Mouse (Mus musculus) lung, embryonic 16.5 days (tissue): ENCODE measurements around the gene Rimbp2. TPM values are rescaled to one million over a fixed set of nuclear protein-coding genes. Genes with fewer than 3 reads are reported as not detected.
A peak's percentile ranks its signal among the peaks of the same experiment; 100 is the strongest.

Experiments
- ATAC-seq: fragments of 200-750 bp; cut with Nextera tagmentation; 2 replicates; pipeline ENCODE4 v1.8.0; 2017; ENCODE audit warnings: low read depth, mild to moderate bottlenecking, moderate library complexity
- H3K27ac ChIP-seq: fragments of 300-500 bp; sonication (generic); 2 replicates; pipeline ENCODE4 v1.5.1; 2014; ENCODE audit warnings: mild to moderate bottlenecking, control low read depth, low read length
- H3K27me3 ChIP-seq: fragments of 300-500 bp; sonication (generic); 2 replicates; pipeline ENCODE4 v1.6.1; 2014; ENCODE audit warnings: low read depth, low read length, mixed read lengths; ENCODE audit not compliant: control insufficient read depth, insufficient read depth
- H3K36me3 ChIP-seq: fragments of 300-500 bp; sonication (generic); 2 replicates; pipeline ENCODE4 v1.6.1; 2014; ENCODE audit warnings: low read length; ENCODE audit not compliant: control insufficient read depth, insufficient read depth
- H3K4me1 ChIP-seq: fragments of 300-500 bp; sonication (generic); replicated peaks from 2 replicates; pipeline ENCODE4 v1.6.1; 2014; ENCODE audit warnings: low read length, mixed read lengths; ENCODE audit not compliant: control insufficient read depth, insufficient read depth
- H3K4me2 ChIP-seq: fragments of 300-500 bp; sonication (generic); 2 replicates; pipeline ENCODE4 v1.6.1; 2014; ENCODE audit warnings: low read depth, low read length, control low read depth
- H3K4me3 ChIP-seq: fragments of 300-500 bp; sonication (generic); 2 replicates; pipeline ENCODE4 v1.5.1; 2014; ENCODE audit warnings: mild to moderate bottlenecking, low read length, control low read depth
- H3K9ac ChIP-seq: fragments of 300-500 bp; sonication (generic); 2 replicates; pipeline ENCODE4 v1.6.1; 2014; ENCODE audit warnings: low read length, control low read depth
- H3K9me3 ChIP-seq: fragments of 300-500 bp; sonication (generic); 2 replicates; pipeline ENCODE4 v1.6.1; 2016; ENCODE audit warnings: low read length; ENCODE audit not compliant: control insufficient read depth
- WGBS: fragments of 180-500 bp; shearing (Covaris S2); extraction: QIAGEN DNeasy Blood & Tissue Kit; methylation state at CpG from one replicate; pipeline ENCODE4 v1.1.7; 2014; 5-methylcytosine and 5-hydroxymethylcytosine counted together
- polyA plus RNA-seq: library from polyadenylated mRNA; unstranded; fragments of >200 nt; fragmentation: Nextera tagmentation; extraction: Ambion mirVana; gene quantifications from 2 replicates; pipeline ENCODE4 v1.2.1, GENCODE M21; 2015

Gene Rimbp2
- 0.18 and 0.24 TPM in 2 replicates for polyA plus RNA-seq

DNA sequence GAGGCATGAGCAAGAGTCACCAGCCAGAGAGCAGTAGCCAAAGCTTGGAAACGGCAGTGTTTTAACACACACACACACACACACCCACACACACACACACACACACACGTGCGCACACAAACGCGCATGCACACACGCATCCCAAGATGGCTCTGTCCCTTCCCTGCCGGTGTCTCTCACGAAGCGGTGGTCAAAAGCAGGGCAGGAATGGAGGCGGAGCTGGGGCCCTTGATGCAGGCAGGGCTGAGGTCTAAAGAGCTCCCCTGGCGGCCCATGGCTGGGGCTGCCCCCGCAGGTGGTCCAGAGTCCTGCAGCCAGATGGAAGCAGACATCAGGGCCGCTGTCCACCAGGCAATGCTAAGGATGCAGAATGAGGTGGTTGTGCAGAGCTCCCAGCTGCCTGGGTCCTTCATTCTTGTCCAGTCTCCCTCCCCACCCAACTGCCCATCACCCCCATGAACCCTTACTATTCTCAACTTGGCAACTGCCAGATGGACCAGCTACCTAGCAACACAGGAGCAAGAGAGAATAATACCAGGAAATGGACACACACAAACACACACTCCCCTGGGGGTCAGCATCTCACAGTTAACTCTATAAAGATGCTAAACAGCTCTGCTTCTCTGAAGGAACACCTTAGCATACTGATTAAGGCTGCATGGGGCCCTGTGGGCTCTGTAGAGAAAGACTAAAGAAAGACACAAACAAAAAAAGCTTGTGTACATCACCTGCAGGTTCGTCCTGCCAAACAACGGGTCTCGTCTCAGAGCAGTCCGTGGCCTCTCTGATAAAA, at the start of gene Rimbp2:
Gene Rimbp2 (minus strand): TSS at position 209 of the 793 bp plus-strand sequence.
- 11% methylated on average over 16 of the region's 17 CpGs for WGBS
- H3K4me3 ChIP-seq = 0 out of 2 replicates have a peak within 1 kb of the TSS, but pooled peaks have one; percentile 4
- peaks cover 11% of the 10 kb centered on the region for H3K27me3 ChIP-seq
- no peaks in the 10 kb centered on the region for H3K4me1 ChIP-seq
- H3K4me2 ChIP-seq = peak within 1 kb of the TSS; percentile 43
- no peaks in the 10 kb centered on the region for H3K36me3 ChIP-seq
- no peak within 1 kb of the TSS for H3K27ac ChIP-seq
- ATAC-seq = no peak
- no peak within 1 kb of the TSS for H3K9ac ChIP-seq
- peaks cover 5% of the 10 kb centered on the region; the same call in 1 of the 2 replicates for H3K9me3 ChIP-seq

DNA sequence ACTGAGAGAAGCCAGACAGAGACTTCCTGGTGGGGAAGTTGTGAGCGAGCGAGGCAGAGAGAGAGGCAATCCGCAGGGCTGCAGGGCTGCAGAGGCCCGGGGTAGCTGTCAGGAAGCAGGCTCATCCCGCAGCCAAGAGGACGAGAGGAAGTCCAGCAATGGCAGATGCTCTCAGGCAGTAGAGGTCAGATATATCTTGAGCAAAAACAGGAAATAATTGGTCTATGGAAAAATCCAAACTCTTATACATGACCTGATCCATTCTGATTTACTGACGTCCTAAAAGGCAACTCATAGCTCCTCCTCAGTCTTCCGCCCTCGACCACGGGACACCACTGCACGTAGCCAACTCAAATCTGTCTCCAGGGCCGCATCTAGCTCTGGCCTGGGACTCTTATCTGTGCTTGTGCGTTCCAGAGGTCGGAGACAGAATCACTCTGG, 49.3 kb upstream of the Rimbp2 start:
- peak overlapping the region; percentile 32; the same call in 1 of the 2 replicates for H3K9ac ChIP-seq

DNA sequence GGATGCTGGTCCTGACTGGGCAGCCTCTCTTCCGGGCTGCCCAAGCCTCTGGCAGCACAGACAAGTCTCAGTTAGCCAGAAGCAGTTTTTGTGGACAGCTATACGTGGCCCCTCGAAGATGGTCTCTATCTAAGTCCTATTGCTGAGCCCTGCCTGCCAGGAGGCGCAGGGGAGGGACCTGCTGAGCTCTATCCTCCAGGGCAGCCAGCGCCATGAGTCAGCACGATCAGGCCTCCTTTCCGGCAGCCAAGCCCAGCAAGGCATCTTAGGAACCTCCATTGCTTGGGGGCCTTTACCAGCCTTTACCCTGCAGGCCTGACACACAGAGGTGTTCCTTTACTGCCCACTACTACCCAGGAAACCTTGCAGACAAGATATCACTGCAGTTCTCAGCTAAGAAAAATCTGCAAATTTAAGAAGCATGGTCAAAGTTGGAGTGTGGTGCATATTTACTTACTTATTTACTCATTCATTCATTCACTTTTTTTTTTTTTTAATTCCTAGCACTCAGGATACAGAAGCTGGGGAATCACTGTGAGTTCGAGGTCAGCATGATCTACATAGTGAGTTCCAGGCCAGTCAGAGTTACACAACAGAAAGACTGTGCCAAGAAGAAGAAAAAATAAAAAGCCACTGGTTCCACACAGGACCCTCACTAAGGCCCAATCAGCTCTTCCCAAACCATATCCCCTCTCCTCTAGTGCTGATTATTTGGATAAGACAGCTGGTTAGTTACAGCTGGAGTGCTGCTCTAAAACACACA, 47.6 kb upstream of the Rimbp2 start:
- H3K9me3 ChIP-seq = no peaks in the 10 kb centered on the region
- no peak overlapping the region for H3K27ac ChIP-seq

More for the DNA sequence above, 49.3 kb upstream of the Rimbp2 start:
- H3K4me1 ChIP-seq = peaks cover 8% of the 10 kb centered on the region
- peaks cover 5% of the 10 kb centered on the region; the same call in 1 of the 2 replicates for H3K36me3 ChIP-seq
- H3K4me2 ChIP-seq = peak overlapping the region; percentile 28; the same call in 1 of the 2 replicates
- 24% methylated on average over 14 of the region's 14 CpGs for WGBS
- peak overlapping the region; percentile 64 for H3K27ac ChIP-seq
- no peaks in the 10 kb centered on the region for H3K9me3 ChIP-seq
- ATAC-seq = peak; percentile 70
- no peaks in the 10 kb centered on the region for H3K27me3 ChIP-seq
- H3K4me3 ChIP-seq = no peak overlapping the region

DNA sequence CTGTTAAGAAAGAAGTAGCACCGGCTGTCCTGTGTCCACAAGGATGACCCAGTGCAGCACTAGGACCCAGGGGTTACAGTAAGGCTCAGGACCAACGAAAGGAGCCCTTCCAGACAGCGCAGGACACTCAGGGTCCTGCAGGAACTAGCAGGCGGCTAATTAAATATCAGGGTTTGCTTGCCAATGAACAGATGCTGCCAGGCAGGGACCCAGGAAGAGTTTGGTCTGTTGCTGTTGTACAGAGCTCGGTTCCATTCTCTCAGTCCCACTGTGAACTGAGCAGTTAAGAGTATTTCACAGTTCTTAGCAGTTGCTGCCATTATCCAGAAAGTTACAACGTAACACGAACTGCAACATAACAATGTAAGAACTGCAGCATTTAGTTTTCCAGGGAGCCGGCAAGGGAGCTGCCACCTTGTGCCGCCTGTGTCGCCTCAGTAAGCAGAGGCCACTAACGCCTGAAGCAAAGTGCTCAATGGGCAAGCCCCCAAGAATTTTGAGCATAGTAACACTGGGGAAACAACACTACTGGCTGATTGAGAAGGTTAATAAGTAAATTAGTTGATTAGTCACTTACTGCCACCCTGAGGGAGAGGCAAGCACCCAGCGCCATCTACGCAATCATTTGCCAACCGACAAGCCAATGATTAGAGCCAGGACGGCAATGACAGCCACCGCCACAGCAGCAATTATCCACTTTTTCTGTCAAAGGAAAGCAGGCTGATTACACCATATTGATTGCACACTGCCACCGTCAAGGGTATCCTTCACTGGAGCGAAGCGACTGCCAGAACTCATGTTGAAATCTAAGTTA, 34.1 kb upstream of the Rimbp2 start:
- no peak for ATAC-seq
- WGBS = 84% methylated on average over 19 of the region's 19 CpGs

More for the DNA sequence above, 47.6 kb upstream of the Rimbp2 start:
- H3K27me3 ChIP-seq = no peaks in the 10 kb centered on the region
- H3K4me2 ChIP-seq = no peak overlapping the region
- peaks cover 4% of the 10 kb centered on the region; the same call in 1 of the 2 replicates for H3K4me1 ChIP-seq
- no peak overlapping the region for H3K4me3 ChIP-seq
- WGBS = 51% methylated on average over 8 of the region's 8 CpGs
- H3K36me3 ChIP-seq = peaks cover 8% of the 10 kb centered on the region; the same call in 1 of the 2 replicates
- no peak for ATAC-seq
- H3K9ac ChIP-seq = no peak overlapping the region

DNA sequence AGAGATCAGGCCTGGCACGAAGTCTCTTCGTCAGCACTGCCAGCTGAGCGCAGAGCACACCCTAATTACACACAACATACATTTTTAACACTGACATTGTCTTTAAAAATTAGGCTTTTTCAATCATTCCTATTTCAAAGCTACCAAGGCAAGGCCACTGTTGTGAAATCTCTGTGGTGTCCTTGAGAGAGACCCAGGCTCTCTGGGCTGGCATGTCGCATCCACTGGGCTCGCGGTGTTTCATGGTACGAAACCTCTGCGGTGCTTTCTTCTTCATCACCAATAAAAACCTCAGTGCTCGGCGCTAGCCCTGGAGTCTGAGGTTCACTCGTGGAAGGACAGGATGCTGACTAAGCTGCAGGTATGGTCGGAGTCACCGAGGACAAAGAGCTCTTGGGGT, 32.7 kb upstream of the Rimbp2 start:
- no peaks in the 10 kb centered on the region for H3K27me3 ChIP-seq
- ATAC-seq = no peak
- H3K9ac ChIP-seq = no peak overlapping the region
- H3K9me3 ChIP-seq = no peaks in the 10 kb centered on the region
- H3K4me2 ChIP-seq = no peak overlapping the region
- H3K36me3 ChIP-seq = peaks cover 12% of the 10 kb centered on the region; the same call in 1 of the 2 replicates
- H3K27ac ChIP-seq = no peak overlapping the region
- WGBS = 89% methylated on average over 13 of the region's 13 CpGs
- H3K4me3 ChIP-seq = no peak overlapping the region
- no peaks in the 10 kb centered on the region for H3K4me1 ChIP-seq

More for the DNA sequence above, 34.1 kb upstream of the Rimbp2 start:
- Histone ChIP-seq H3K36me3 (peaks cover 22% of the 10 kb centered on the region), H3K4me1 (no peaks in the 10 kb centered on the region), H3K4me3 (no peak overlapping the region), H3K4me2 (no peak overlapping the region), H3K27ac (no peak overlapping the region), H3K9ac (no peak overlapping the region), H3K9me3 (no peaks in the 10 kb centered on the region), H3K27me3 (no peaks in the 10 kb centered on the region)

DNA sequence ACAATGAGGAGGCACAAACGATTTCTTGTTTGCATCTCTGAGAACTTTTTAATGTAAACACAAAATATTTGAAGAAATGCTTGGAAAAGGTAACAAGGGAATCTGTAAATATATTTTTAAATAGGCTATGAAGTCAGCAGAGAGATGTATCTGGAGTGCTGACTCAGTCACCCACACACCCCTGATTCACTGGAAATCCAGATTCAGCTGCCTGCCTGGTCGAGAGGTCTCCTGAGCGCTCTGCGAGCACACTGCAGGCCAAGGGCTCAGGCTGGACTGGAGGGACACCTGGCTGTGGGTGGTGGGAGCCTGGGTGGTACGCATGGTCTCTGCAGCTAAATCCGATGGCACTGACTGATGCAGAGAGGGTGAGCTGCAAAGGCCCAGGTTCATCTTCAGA, 31.2 kb upstream of the Rimbp2 start:
- no peak overlapping the region for H3K9ac ChIP-seq
- no peak overlapping the region for H3K4me3 ChIP-seq

DNA sequence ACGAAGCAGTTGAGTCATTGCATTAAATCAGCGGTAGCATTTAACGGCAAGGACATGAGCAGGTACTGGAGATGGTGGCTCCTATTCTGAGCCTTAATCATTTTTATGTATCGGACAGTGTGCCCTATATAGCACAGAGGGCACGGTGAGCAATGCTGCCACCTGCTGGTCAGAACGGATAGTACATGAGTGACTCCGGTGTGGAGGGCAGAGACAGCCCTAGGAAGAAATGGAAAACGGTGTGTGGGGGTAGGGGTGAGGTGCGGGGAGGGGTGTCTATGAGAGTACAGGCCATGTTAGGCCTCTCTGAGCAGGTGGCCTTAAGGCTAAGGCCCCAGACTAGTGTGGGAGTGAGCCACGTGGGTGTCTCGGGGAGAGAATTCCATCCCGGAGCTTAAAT, 28.3 kb upstream of the Rimbp2 start:
- Histone ChIP-seq H3K4me3 (no peak overlapping the region), H3K4me1 (no peaks in the 10 kb centered on the region), H3K9ac (no peak overlapping the region), H3K27ac (no peak overlapping the region), H3K36me3 (peaks cover 12% of the 10 kb centered on the region; the same call in 1 of the 2 replicates), H3K9me3 (no peaks in the 10 kb centered on the region), H3K27me3 (no peaks in the 10 kb centered on the region), H3K4me2 (no peak overlapping the region)
- 23% methylated on average over 12 of the region's 12 CpGs for WGBS
- peak; percentile 79 for ATAC-seq

More for the DNA sequence above, 31.2 kb upstream of the Rimbp2 start:
- 83% methylated on average over 6 of the region's 6 CpGs for WGBS
- H3K4me1 ChIP-seq = no peaks in the 10 kb centered on the region
- no peak for ATAC-seq
- H3K27ac ChIP-seq = no peak overlapping the region
- H3K27me3 ChIP-seq = no peaks in the 10 kb centered on the region
- H3K36me3 ChIP-seq = peaks cover 12% of the 10 kb centered on the region; the same call in 1 of the 2 replicates
- no peak overlapping the region for H3K4me2 ChIP-seq
- no peaks in the 10 kb centered on the region for H3K9me3 ChIP-seq

DNA sequence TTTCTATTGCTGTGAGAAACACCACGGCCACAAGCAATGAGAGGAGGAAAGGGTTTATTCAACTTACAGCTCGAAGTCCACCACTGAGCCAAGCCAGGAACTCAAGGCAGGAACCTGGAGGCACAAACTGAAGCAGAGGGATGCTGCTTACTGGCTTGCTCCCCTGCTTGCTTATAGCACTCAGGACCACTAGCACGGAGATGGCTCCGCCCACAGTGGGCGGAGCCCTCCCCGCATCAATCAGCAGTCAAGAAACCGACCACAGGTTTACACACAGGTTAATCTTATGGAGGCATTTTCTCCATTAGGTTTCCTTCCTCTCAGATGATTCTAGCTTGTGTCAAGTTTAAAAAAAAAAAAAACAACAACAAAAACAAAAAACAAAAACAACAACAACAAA, 27.6 kb upstream of the Rimbp2 start:
- no peak overlapping the region for H3K27ac ChIP-seq
- no peak overlapping the region for H3K4me3 ChIP-seq
- H3K9ac ChIP-seq = no peak overlapping the region
- H3K9me3 ChIP-seq = no peaks in the 10 kb centered on the region
- no peaks in the 10 kb centered on the region for H3K4me1 ChIP-seq
- ATAC-seq = no peak
- H3K36me3 ChIP-seq = peaks cover 9% of the 10 kb centered on the region; the same call in 1 of the 2 replicates
- no peaks in the 10 kb centered on the region for H3K27me3 ChIP-seq
- WGBS = 68% methylated on average over 7 of the region's 7 CpGs
- H3K4me2 ChIP-seq = no peak overlapping the region
